In genomic region chr1:75983057-75983456, GRCm38 (mm10) we compare ENCODE assay signal across 18 mouse cellular contexts.
"Had no signal": no experiment of that assay in that cellular context is flagged by ENCODE, and none has a peak within 500 bp of the region (broad histone marks: within the 10 kb centered on the region; RNA-seq: fewer than 3 reads in every experiment).

No protein-coding gene starts in this region.

- H3K9me3 ChIP-seq: lung, embryonic 15.5 days; midbrain, embryonic 10.5 days; midbrain, embryonic 12.5 days; neural tube, embryonic 12.5 days; stomach, embryonic 15.5 days had no signal

- H3K36me3 ChIP-seq: lung, embryonic 15.5 days; midbrain, embryonic 10.5 days; midbrain, embryonic 12.5 days; neural tube, embryonic 12.5 days; stomach, embryonic 15.5 days had no signal

- DNase-seq: liver, postnatal 0 days; lung, adult 2 months; lung, postnatal 14 days; lung, postnatal 36 days; midbrain, embryonic 14.5 days; right cerebral cortex, postnatal 14 days; thymus, adult 2 months; thymus, postnatal 25 days; thymus, postnatal 4 days had no signal

- H3K27me3 ChIP-seq: lung, embryonic 15.5 days; megakaryocyte, embryonic 14.5 days; midbrain, embryonic 12.5 days; neural tube, embryonic 12.5 days; stomach, embryonic 15.5 days had no signal

- H3K27ac ChIP-seq: lung, embryonic 15.5 days; macrophage; midbrain, embryonic 10.5 days; midbrain, embryonic 12.5 days; neural tube, embryonic 12.5 days; stomach, embryonic 15.5 days; stomach, postnatal 0 days had no signal

- H3K4me3 ChIP-seq: lung, embryonic 15.5 days; megakaryocyte, embryonic 14.5 days; midbrain, embryonic 10.5 days; midbrain, embryonic 12.5 days; neural tube, embryonic 12.5 days; stomach, embryonic 15.5 days had no signal

- ATAC-seq: liver, postnatal 0 days; lung, postnatal 0 days had no signal

- H3K9ac ChIP-seq: liver, postnatal 0 days; lung, embryonic 15.5 days; midbrain, embryonic 12.5 days; neural tube, embryonic 12.5 days; stomach, embryonic 15.5 days had no signal

- H3K4me1 ChIP-seq: lung, embryonic 15.5 days; megakaryocyte, embryonic 14.5 days; midbrain, embryonic 12.5 days; neural tube, embryonic 12.5 days; stomach, embryonic 15.5 days had no signal

- H3K4me2 ChIP-seq: lung, embryonic 15.5 days; midbrain, embryonic 12.5 days; neural tube, embryonic 12.5 days; stomach, embryonic 15.5 days had no signal
